Mouse (Mus musculus) cerebellum, adult 18-20 months (tissue): ENCODE results near the gene Zpr1.

ENCODE experiments used
- DNase-seq, 2 experiments: peaks; one replicate each; pipeline ENCODE4 v3.0.0; 2021

Zpr1 gene

DNA sequence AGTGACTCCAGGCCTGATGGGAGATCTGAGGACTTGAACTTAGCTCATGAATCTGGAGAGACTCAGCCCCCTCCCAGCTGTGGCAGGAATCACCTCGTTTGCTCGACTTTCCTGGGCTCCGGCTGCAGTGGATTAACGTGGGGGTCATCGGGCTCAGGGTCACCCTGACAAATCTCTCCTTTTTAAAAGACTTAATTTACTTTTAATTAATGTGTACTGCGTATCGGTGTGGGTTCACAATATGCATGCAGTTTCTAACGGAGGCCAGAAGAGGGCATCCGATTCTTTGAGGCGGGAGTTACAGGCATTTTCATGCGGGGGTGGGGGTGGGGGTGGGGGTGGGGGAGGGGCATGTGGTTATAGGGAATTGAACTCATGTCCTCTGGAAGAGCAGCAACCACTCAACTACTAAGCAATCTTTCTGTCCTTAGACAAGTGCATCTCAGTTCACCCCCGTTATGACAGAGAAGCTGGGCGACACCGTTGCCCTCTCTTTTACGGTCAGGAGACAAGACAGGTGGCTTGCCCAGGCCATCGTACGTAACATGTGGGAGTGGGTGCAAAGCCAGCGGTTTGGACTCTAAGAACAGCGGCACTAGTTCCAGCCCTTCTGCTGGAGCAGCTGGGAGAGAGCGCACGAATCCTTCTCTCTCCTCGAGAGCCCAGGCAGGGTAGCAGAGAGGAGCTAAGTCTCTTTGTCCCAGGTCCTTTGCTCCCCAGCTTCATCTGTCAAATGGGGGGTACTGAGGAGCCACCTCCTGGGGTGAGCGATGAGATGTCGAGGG, 57.1 kb downstream of the Zpr1 start:
- DNase-seq = no peak

DNA sequence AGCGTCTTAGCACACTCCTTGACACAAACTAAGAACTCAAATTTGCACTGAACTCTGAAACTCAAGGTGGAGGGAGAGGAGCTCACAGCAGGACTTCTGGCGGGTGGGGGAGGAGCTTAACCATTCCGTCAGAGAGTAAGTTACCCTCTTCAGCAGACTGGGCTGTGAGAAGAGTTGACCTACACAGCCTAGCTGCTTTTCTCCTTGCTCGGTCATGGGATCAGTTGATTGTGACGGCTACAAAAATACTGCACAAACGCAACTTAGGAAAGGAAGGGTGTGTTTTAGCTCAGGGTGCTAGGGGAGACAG, 57.7 kb downstream of the Zpr1 start:
- no peak for DNase-seq

DNA sequence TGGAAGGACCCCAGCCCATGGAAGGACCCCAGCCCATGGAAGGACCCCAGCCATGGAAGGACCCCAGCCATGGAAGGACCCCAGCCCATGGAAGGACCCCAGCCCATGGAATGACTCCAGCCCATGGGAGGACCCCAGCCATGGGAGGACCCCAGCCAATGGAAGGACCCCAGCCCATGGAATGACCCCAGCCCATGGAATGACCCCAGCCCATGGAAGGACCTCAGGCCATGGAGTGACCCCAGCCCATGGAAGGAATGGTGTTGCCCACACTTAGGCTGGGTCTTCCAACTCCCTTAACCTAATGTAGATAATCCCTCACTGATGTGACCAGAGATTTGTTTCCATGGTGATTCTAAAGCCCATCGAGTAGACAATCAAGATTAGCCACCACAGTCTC, 58.4 kb downstream of the Zpr1 start:
- no peak for DNase-seq
